Mouse (Mus musculus) kidney, embryonic 15.5 days (tissue): ENCODE data around the gene Brms1l. TPM values are rescaled to one million over a fixed set of nuclear protein-coding genes. Genes with fewer than 3 reads are reported as not detected.
"Not testable (repeated sequence)": the region's sequence is repeated elsewhere in the genome, so short reads cannot be mapped to it uniquely, and the experiment has no call there.

Experiments used
- ATAC-seq: fragments of 200-750 bp; cut with Nextera tagmentation; replicated peaks from 2 replicates; pipeline ENCODE4 v1.8.0; 2017; ENCODE audit warnings: moderate TSS enrichment; ENCODE audit not compliant: low FRiP score
- H3K27ac ChIP-seq: fragments of 300-500 bp; sonication (generic); 2 replicates; pipeline ENCODE4 v1.5.1; 2015; ENCODE audit warnings: mild to moderate bottlenecking, inconsistent platforms
- H3K27me3 ChIP-seq: fragments of 300-500 bp; sonication (generic); 2 replicates; pipeline ENCODE4 v1.6.1; 2015; ENCODE audit warnings: inconsistent platforms
- H3K36me3 ChIP-seq: fragments of 300-500 bp; sonication (generic); 2 replicates; pipeline ENCODE4 v1.6.1; 2015; ENCODE audit warnings: inconsistent platforms
- H3K4me1 ChIP-seq: fragments of 300-500 bp; sonication (generic); 2 replicates; pipeline ENCODE4 v1.6.1; 2015; ENCODE audit warnings: inconsistent platforms
- H3K4me2 ChIP-seq: fragments of 300-500 bp; sonication (generic); 2 replicates; pipeline ENCODE4 v1.6.1; 2015; ENCODE audit warnings: moderate library complexity, mild to moderate bottlenecking, inconsistent platforms
- H3K4me3 ChIP-seq: fragments of 300-500 bp; sonication (generic); replicated peaks from 2 replicates; pipeline ENCODE4 v1.5.1; 2015; ENCODE audit warnings: mild to moderate bottlenecking, inconsistent platforms
- H3K9ac ChIP-seq: fragments of 300-500 bp; sonication (generic); 2 replicates; pipeline ENCODE4 v1.6.1; 2015; ENCODE audit warnings: mild to moderate bottlenecking, inconsistent platforms
- H3K9me3 ChIP-seq: fragments of 300-500 bp; sonication (generic); replicated peaks from 2 replicates; pipeline ENCODE4 v1.6.1; 2016; ENCODE audit warnings: inconsistent platforms
- WGBS: fragments of 180-500 bp; shearing (Covaris S2); methylation state at CpG from one replicate; pipeline ENCODE4 v1.1.7; 2015; ENCODE audit warnings: mixed read lengths; 5-methylcytosine and 5-hydroxymethylcytosine counted together
- polyA plus RNA-seq: library from polyadenylated mRNA; unstranded; fragments of >200 nt; fragmentation: Nextera tagmentation; extraction: Ambion mirVana; gene quantifications from 2 replicates; pipeline ENCODE4 v1.2.1, GENCODE M21; 2015

Gene Brms1l
- 38.0 and 38.5 TPM in 2 replicates for polyA plus RNA-seq

DNA sequence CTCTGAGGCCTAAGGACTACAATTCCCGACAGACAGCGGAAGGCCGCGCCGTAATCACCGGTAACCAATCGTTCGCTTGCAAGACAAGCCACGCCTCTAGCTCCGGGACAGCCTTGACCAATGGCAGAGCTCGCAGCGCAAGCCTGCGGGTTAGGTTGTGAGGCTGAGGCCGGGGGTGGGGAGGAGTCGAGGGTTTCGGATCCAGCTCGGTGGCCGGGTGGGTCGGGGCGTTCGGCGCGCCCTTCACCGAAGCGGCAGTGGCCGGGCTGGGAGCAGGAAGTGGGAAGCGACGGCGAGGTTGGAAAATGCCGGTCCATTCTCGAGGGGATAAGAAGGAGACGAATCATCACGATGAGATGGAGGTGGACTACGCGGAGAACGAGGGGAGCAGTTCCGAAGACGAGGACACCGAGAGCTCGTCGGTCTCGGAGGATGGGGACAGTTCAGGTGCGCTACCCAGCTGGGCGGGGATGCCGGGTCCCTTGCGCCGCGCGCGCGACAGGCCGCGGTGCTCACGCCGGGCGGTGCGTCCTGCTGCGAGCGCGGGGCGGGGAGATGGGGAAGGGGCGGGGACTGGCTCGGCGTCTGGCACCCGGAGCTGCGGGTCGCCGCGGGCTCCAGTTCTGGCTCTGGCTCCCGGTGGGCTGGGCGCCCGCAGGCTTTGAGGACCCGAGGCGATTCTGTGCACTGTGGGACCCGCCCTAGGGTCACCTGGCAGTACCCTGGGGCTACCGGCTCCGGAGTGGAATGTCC is at the start of gene Brms1l:
TSS of gene Brms1l (plus strand) at position 126 of the 753 bp plus-strand sequence.
- peak within 1 kb of the TSS; percentile 72 for H3K4me2 ChIP-seq
- H3K27ac ChIP-seq, result peak within 1 kb of the TSS; percentile 91
- peak within 1 kb of the TSS; percentile 64 for H3K9ac ChIP-seq
- under 1% methylated on average over 76 of the region's 77 CpGs for WGBS
- H3K36me3 ChIP-seq, result peaks cover 1% of the 10 kb centered on the region; the same call in 1 of the 2 replicates
- peak within 1 kb of the TSS; percentile 64 for H3K4me3 ChIP-seq
- no peaks in the 10 kb centered on the region for H3K27me3 ChIP-seq
- peaks cover 13% of the 10 kb centered on the region; the same call in 1 of the 2 replicates for H3K4me1 ChIP-seq
- peak; percentile 100 for ATAC-seq
- no peaks in the 10 kb centered on the region for H3K9me3 ChIP-seq

DNA sequence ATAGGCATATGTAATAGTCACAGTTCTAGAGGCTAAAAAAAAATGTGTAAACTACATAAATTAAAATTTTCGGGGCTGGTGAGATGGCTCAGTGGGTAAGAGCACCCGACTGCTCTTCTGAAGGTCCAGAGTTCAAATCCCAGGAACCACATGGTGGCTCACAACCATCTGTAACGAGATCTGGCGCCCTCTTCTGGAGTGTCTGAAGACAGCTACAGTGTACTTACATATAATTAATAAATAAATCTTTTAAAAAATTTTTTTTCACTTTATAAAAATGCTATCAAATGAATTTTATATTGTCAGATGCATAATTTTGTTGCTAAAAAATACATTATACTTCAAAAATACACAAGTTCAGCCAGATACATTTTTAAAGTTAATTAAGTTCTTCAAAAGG is 41.6 kb upstream of the Brms1l start:
- H3K4me2 ChIP-seq, ATAC-seq, H3K9ac ChIP-seq, H3K4me3 ChIP-seq, H3K9me3 ChIP-seq, H3K36me3 ChIP-seq, H3K27me3 ChIP-seq, H3K27ac ChIP-seq, H3K4me1 ChIP-seq: not testable (repeated sequence)
- 82% methylated on average over 4 of the region's 4 CpGs for WGBS

DNA sequence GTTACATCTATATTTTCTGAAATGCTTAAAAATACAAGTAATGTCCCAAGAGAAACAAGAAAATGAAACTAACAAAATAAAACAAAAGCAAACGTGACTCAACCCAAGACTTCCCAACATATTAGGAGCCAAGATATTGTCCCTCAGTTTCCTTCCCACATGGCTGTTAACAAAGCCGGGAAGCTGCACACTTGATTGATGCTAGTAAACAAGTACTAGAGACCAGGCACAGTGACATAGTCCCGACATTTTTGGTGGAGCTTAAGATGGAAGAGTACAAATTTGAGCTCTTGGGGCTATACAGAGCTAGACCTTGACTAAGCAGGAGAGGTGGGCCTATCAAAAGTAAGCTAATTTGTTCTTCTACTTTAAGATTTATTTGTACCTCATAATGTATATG is 39.0 kb upstream of the Brms1l start:
- ATAC-seq, result no peak
- no peak overlapping the region for H3K4me2 ChIP-seq
- no peak overlapping the region for H3K4me3 ChIP-seq
- no peaks in the 10 kb centered on the region for H3K9me3 ChIP-seq
- H3K27me3 ChIP-seq, result no peaks in the 10 kb centered on the region
- no peak overlapping the region for H3K27ac ChIP-seq
- no peak overlapping the region for H3K9ac ChIP-seq
- WGBS, result 72% methylated on average over 3 of the region's 3 CpGs
- no peaks in the 10 kb centered on the region for H3K4me1 ChIP-seq
- peaks cover 8% of the 10 kb centered on the region; the same call in 1 of the 2 replicates for H3K36me3 ChIP-seq

DNA sequence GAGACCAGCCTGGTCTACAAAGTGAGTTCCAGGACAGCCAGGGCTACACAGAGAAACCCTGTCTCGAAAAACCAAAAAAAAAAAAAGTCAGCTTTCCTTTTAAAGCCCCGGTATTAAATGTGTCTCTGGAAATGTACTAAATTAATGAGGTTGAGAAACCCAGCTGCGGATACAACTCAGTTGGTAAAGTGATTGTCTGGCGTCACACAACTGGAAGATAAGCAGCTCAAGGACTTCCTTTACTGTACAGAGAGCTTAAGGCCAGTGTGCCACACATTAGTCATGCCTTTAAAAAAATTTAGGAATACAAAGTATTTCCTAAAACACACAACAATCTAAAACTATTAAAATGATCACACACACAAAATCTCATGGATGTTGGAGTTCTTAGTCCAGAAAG is 37.4 kb upstream of the Brms1l start:
- Histone ChIP-seq H3K4me3 (no peak overlapping the region), H3K9ac (no peak overlapping the region), H3K27me3 (no peaks in the 10 kb centered on the region), H3K36me3 (peaks cover 7% of the 10 kb centered on the region; the same call in 1 of the 2 replicates), H3K27ac (no peak overlapping the region), H3K4me2 (no peak overlapping the region), H3K9me3 (no peaks in the 10 kb centered on the region), H3K4me1 (no peaks in the 10 kb centered on the region)
- no peak for ATAC-seq
- 82% methylated on average over 4 of the region's 4 CpGs for WGBS

DNA sequence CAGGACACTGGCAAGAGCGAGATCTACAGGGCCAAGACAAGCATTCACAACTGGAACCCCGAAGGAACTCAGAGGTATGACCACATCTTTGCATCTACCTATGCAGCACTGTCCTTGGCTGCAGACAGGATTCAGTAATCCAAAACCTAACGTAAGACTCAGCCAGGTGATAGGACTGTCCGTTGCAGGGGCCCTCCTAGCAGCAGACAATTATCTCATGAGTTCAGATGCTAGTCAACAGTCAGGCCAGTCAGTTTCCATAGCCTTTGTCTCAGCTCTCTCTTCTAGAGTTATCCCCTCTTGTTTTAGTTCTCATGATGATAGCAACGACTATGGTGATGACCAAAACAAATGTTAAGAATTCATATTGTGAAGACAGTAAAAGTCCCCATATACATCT is 36.0 kb upstream of the Brms1l start:
- Histone ChIP-seq H3K9me3 (no peaks in the 10 kb centered on the region), H3K36me3 (no peaks in the 10 kb centered on the region)
- WGBS, result 88% methylated on average over 5 of the region's 5 CpGs

DNA sequence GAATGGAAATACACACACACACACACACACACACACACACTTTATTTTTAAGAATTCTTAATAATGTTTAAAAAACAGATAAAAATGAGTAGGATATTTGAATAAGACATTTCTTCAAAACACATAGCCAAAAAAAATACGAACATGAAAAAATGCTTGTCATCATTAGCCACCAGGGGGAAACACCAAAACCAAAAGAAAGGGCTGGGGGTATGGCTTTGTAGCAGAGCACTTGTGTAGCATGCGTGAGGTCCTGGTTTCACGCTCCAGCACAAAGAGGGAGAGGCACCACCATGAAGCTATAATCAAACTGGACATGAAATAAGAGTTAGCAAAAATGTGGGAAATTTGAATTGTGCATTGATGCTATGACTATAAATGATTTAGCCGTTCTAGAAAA is 35.0 kb upstream of the Brms1l start:
- Histone ChIP-seq H3K27ac (no peak overlapping the region), H3K4me2 (no peak overlapping the region), H3K9me3 (no peaks in the 10 kb centered on the region), H3K36me3 (no peaks in the 10 kb centered on the region), H3K4me1 (0 out of 2 replicates have a peak, but pooled peaks cover 3% of the 10 kb centered on the region), H3K9ac (no peak overlapping the region), H3K27me3 (no peaks in the 10 kb centered on the region), H3K4me3 (no peak overlapping the region)
- no peak for ATAC-seq
- 87% methylated on average over 4 of the region's 4 CpGs for WGBS

More for the DNA sequence above, 36.0 kb upstream of the Brms1l start:
- Histone ChIP-seq H3K4me2 (no peak overlapping the region), H3K27me3 (no peaks in the 10 kb centered on the region), H3K9ac (no peak overlapping the region), H3K27ac (no peak overlapping the region), H3K4me1 (0 out of 2 replicates have a peak, but pooled peaks cover under 1% of the 10 kb centered on the region), H3K4me3 (no peak overlapping the region)
- ATAC-seq, result no peak

DNA sequence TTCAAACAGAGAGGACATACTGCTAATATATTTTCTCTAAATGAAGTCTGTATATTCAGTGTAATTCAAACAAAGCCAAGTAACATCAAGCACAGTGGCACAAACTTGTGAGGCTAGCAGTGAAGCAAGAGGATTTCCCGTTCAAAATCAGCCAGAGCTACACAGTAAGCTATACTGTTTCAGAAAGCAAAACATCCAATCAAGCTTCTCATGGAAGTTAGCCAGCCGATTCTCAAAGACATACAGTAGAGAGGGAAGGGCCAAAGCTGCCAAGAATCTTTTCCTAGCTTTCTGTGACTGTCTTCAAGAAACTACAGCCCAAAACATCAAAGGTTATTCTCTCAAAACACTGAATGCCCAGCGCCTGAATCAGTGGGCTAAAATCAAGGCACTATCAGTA is 31.1 kb upstream of the Brms1l start:
- H3K27me3 ChIP-seq, result no peaks in the 10 kb centered on the region
- H3K4me1 ChIP-seq, result 0 out of 2 replicates have a peak, but pooled peaks cover 3% of the 10 kb centered on the region
- no peaks in the 10 kb centered on the region for H3K36me3 ChIP-seq
- H3K9ac ChIP-seq, result no peak overlapping the region
- no peak overlapping the region for H3K27ac ChIP-seq
- no peak overlapping the region for H3K4me3 ChIP-seq
- H3K4me2 ChIP-seq, result no peak overlapping the region
- no peak for ATAC-seq
- H3K9me3 ChIP-seq, result no peaks in the 10 kb centered on the region
- WGBS, result 35% methylated on average over 3 of the region's 3 CpGs

DNA sequence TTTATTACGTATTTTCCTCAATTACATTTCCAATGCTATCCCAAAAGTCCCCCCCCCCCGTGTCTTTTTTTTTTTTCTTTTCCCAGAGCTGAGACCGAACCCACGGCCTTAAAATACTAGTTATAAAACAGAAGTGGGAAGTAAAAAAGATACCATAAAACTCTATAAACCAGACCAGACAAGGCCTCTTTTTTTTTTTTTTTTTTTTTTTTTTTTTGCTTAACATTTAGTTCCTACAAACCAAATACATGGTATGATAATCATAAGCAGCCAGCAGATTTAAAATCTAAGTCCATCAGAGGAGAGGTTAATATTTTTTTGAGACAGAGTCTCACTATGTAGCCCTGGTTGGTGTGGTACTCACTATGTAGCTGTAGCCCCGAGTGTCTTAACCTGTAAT is 19.6 kb upstream of the Brms1l start:
- Histone ChIP-seq H3K9me3 (no peaks in the 10 kb centered on the region), H3K9ac (no peak overlapping the region), H3K4me3 (no peak overlapping the region), H3K27ac (no peak overlapping the region), H3K4me1 (peaks cover 3% of the 10 kb centered on the region; the same call in 1 of the 2 replicates), H3K36me3 (0 out of 2 replicates have a peak, but pooled peaks cover 2% of the 10 kb centered on the region), H3K4me2 (no peak overlapping the region), H3K27me3 (no peaks in the 10 kb centered on the region)
- 0 out of 2 replicates have a peak, but pooled peaks have one; percentile 41 for ATAC-seq
- 66% methylated on average over 5 of the region's 5 CpGs for WGBS

DNA sequence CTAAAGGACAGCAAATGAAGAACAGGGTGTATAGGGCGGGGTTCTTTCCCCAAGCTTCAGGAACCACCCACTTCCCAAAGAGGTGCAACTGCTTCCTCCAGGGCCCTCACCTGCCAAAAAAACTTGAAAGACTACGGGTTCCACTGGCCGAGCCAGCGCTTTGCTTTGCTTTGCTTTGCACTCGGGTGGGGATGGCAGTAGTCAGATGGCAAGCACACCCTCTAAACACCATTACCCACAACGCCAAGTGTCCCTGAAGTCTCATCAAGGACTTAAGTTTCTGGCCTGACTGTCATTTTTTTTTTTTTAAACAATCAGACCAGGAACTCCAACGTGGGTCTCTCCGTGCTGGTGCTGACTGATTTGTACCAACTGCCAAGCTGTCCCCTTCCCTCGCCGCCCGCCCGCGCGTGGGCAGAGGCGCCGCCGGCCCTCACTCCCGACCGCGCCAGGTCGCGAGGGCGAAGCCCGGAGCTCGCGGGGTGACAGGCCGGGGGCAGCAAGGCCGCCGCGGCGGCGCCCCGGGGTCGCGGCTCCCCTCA is 15.9 kb upstream of the Brms1l start:
- peak overlapping the region; percentile 96 for H3K27ac ChIP-seq
- H3K4me1 ChIP-seq, result peaks cover 3% of the 10 kb centered on the region; the same call in 1 of the 2 replicates
- peak overlapping the region; percentile 81 for H3K4me2 ChIP-seq
- H3K4me3 ChIP-seq, result peak overlapping the region; percentile 81
- no peaks in the 10 kb centered on the region for H3K36me3 ChIP-seq
- H3K27me3 ChIP-seq, result no peaks in the 10 kb centered on the region
- WGBS, result under 1% methylated on average over 35 of the region's 35 CpGs
- H3K9ac ChIP-seq, result peak overlapping the region; percentile 88
- H3K9me3 ChIP-seq, result no peaks in the 10 kb centered on the region
- peak; percentile 3; the same call in 1 of the 2 replicates for ATAC-seq

DNA sequence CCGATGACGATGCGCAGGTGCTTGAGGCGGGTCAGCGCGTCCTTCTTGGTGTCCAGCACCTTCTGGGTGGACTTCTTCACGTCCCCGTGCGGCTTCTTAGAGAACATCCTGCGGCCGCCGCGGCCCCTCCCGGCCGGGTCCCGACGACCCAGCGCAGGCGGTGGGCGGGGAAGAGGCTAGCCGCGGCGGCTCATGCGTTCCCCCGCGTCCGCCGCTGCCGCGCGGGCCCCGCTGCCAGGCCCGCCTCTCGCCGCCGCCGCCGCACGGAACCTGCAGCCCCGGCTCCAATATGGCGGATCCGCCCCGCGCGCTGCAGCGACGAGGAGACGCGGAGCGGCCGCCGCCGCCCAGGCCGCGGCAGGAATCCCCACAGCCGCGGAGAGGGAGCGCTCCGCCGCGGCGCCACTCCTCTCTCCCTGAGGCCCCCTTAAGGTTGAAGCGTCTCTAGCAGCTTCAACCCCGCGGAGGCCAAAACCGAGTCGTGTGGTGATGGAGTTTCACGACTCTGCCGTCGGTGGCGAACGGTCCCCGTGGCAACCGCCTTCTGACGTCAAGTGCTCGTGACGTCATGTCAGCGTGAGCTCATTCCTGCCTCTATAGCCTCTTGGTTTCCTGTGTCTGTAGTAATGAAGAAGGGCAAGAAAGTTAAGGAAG is 15.3 kb upstream of the Brms1l start, which contains the start of gene Ralgapa1:
TSS of gene Ralgapa1 (minus strand) at position 507 of the 654 bp plus-strand sequence.
- Histone ChIP-seq H3K4me1 (peaks cover 3% of the 10 kb centered on the region; the same call in 1 of the 2 replicates), H3K4me3 (peak within 1 kb of the TSS; percentile 81), H3K36me3 (no peaks in the 10 kb centered on the region), H3K9me3 (no peaks in the 10 kb centered on the region), H3K27ac (peak within 1 kb of the TSS; percentile 96), H3K4me2 (peak within 1 kb of the TSS; percentile 81), H3K27me3 (no peaks in the 10 kb centered on the region), H3K9ac (peak within 1 kb of the TSS; percentile 88)
- peak; percentile 94 for ATAC-seq
- under 1% methylated on average over 77 of the region's 78 CpGs for WGBS

DNA sequence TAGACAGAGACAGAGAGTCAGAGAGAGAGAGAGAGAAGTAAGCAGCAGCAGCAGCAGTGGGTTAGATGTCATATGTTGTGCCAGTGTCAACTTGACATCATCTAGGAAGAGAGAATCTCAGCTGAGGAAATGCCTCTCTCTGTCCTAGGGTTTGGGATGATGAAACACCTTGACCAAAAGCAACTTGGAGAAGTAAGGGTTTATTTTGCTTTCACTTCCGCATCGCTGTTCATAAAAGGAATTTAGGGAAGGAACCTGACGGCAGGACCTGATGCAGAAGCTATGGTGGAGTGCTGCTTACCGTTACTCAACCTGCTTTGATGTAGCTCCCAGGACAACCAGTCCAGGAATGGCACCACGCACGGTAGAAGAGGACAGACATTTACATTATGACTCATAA is 12.1 kb upstream of the Brms1l start:
- 82% methylated on average over 6 of the region's 6 CpGs for WGBS
- no peaks in the 10 kb centered on the region for H3K36me3 ChIP-seq
- H3K27ac ChIP-seq, result no peak overlapping the region
- H3K4me3 ChIP-seq, result no peak overlapping the region
- no peak overlapping the region for H3K4me2 ChIP-seq
- no peak for ATAC-seq
- H3K9me3 ChIP-seq, result no peaks in the 10 kb centered on the region
- H3K4me1 ChIP-seq, result peaks cover 3% of the 10 kb centered on the region; the same call in 1 of the 2 replicates
- no peak overlapping the region for H3K9ac ChIP-seq
- H3K27me3 ChIP-seq, result no peaks in the 10 kb centered on the region

DNA sequence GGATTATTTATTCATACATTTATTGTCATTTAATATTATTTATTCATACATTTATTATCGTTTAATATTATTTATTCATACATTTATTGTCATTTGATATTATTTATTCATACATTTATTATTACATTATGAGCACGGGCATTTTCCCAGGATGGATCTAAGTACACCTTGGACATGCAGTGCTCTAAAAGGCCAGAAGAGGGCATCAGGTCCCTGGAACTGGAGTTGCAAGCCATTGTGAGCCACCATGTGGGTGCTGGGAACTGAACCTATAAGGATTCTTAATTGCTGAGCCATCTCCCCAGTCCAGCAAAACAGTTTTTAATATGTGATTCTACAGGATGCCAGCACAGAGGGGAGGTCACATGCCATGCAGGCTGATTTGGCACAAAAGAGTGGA is 10.6 kb upstream of the Brms1l start:
- no peak overlapping the region for H3K4me2 ChIP-seq
- ATAC-seq, result no peak
- no peak overlapping the region for H3K9ac ChIP-seq
- H3K9me3 ChIP-seq, result no peaks in the 10 kb centered on the region
- no peaks in the 10 kb centered on the region for H3K36me3 ChIP-seq
- H3K4me1 ChIP-seq, result no peaks in the 10 kb centered on the region
- no peak overlapping the region for H3K4me3 ChIP-seq
- WGBS, result 87% methylated on average over 2 of the region's 2 CpGs
- H3K27ac ChIP-seq, result no peak overlapping the region
- no peaks in the 10 kb centered on the region for H3K27me3 ChIP-seq
